Mouse (Mus musculus) heart, embryonic 13.5 days (tissue): Measurements from ENCODE around the gene Hpn. TPM values are rescaled to one million over a fixed set of nuclear protein-coding genes. Genes with fewer than 3 reads are reported as not detected.

Experiments
- ATAC-seq: fragments of 200-750 bp; cut with Nextera tagmentation; 2 replicates; pipeline ENCODE4 v1.8.0; 2017; ENCODE audit warnings: moderate TSS enrichment; ENCODE audit not compliant: insufficient number of reproducible peaks, low FRiP score, low TSS enrichment; ENCODE audit errors: extremely low read depth
- H3K27ac ChIP-seq: fragments of 300-500 bp; sonication (generic); replicated peaks from 2 replicates; pipeline ENCODE4 v1.5.1; 2015; ENCODE audit warnings: moderate library complexity, mild to moderate bottlenecking, inconsistent platforms
- H3K27me3 ChIP-seq: fragments of 300-500 bp; sonication (generic); replicated peaks from 2 replicates; pipeline ENCODE4 v1.6.1; 2015; ENCODE audit warnings: mild to moderate bottlenecking, inconsistent platforms
- H3K36me3 ChIP-seq: fragments of 300-500 bp; sonication (generic); 2 replicates; pipeline ENCODE4 v1.6.1; 2015; ENCODE audit warnings: mild to moderate bottlenecking, inconsistent platforms
- H3K4me1 ChIP-seq: fragments of 300-500 bp; sonication (generic); 2 replicates; pipeline ENCODE4 v1.6.1; 2015; ENCODE audit warnings: inconsistent platforms
- H3K4me2 ChIP-seq: fragments of 300-500 bp; sonication (generic); 2 replicates; pipeline ENCODE4 v1.6.1; 2015; ENCODE audit warnings: inconsistent platforms, mild to moderate bottlenecking, moderate library complexity
- H3K4me3 ChIP-seq: fragments of 300-500 bp; sonication (generic); 2 replicates; pipeline ENCODE4 v1.5.1; 2015; ENCODE audit warnings: moderate library complexity, mild to moderate bottlenecking, inconsistent platforms
- H3K9ac ChIP-seq: fragments of 300-500 bp; sonication (generic); 2 replicates; pipeline ENCODE4 v1.6.1; 2015; ENCODE audit warnings: inconsistent platforms, mild to moderate bottlenecking, moderate library complexity
- H3K9me3 ChIP-seq: fragments of 300-500 bp; sonication (generic); 2 replicates; pipeline ENCODE4 v1.6.1; 2016; ENCODE audit warnings: inconsistent platforms
- WGBS: fragments of 180-500 bp; shearing (Covaris S2); methylation state at CpG from one replicate; pipeline ENCODE4 v1.1.7; 2015; ENCODE audit warnings: mixed read lengths; 5-methylcytosine and 5-hydroxymethylcytosine counted together
- polyA plus RNA-seq: library from polyadenylated mRNA; unstranded; fragments of >200 nt; fragmentation: Nextera tagmentation; extraction: Ambion mirVana; gene quantifications from 2 replicates; pipeline ENCODE4 v1.2.1, GENCODE M21; 2015

The Hpn gene
- polyA plus RNA-seq, 1 experiment from 2014 or later = 2.4 TPM

- Histone ChIP-seq H3K4me1 (peaks cover 61% of the 10 kb centered on the region), H3K9me3 (no peaks in the 10 kb centered on the region)
These were observed 36.5 kb upstream of the Hpn start for GRCm38 (mm10) chr7:31151301-31152241.

GRCm38 (mm10) chr7:31150566-31151300, 35.6 kb upstream of the Hpn start:
- peak; percentile 70 for ATAC-seq
- peaks cover 62% of the 10 kb centered on the region for H3K4me1 ChIP-seq
- peak overlapping the region; percentile 70 for H3K4me3 ChIP-seq

More at GRCm38 (mm10) chr7:31151301-31152241, 36.5 kb upstream of the Hpn start:
- peaks cover 8% of the 10 kb centered on the region; the same call in 1 of the 2 replicates for H3K36me3 ChIP-seq
- H3K4me2 ChIP-seq = peak overlapping the region; percentile 83
- H3K27me3 ChIP-seq = no peaks in the 10 kb centered on the region
- H3K4me3 ChIP-seq = peak overlapping the region; percentile 70
- 15% methylated on average over 23 of the region's 23 CpGs for WGBS
- H3K27ac ChIP-seq = peak overlapping the region; percentile 93
- no peak for ATAC-seq
- peak overlapping the region; percentile 96 for H3K9ac ChIP-seq

GRCm38 (mm10) chr7:31149751-31150565, 34.9 kb upstream of the Hpn start:
- H3K4me1 ChIP-seq = peaks cover 58% of the 10 kb centered on the region
- WGBS = 3% methylated on average over 20 of the region's 20 CpGs
- ATAC-seq = no peak

More at GRCm38 (mm10) chr7:31150566-31151300, 35.6 kb upstream of the Hpn start:
- no peaks in the 10 kb centered on the region for H3K27me3 ChIP-seq
- no peaks in the 10 kb centered on the region for H3K9me3 ChIP-seq
- peaks cover 11% of the 10 kb centered on the region; the same call in 1 of the 2 replicates for H3K36me3 ChIP-seq
- peak overlapping the region; percentile 93 for H3K27ac ChIP-seq
- under 1% methylated on average over 59 of the region's 63 CpGs for WGBS
- H3K4me2 ChIP-seq = peak overlapping the region; percentile 83
- peak overlapping the region; percentile 96 for H3K9ac ChIP-seq

GRCm38 (mm10) chr7:31149271-31149670, 34.2 kb upstream of the Hpn start:
- Histone ChIP-seq H3K9ac (peak overlapping the region; percentile 96), H3K27me3 (no peaks in the 10 kb centered on the region), H3K27ac (peak overlapping the region; percentile 93), H3K4me3 (peak overlapping the region; percentile 70), H3K4me2 (peak overlapping the region; percentile 83), H3K36me3 (peaks cover 11% of the 10 kb centered on the region; the same call in 1 of the 2 replicates), H3K4me1 (peaks cover 56% of the 10 kb centered on the region), H3K9me3 (no peaks in the 10 kb centered on the region)
- WGBS = 38% methylated on average over 9 of the region's 9 CpGs
- no peak for ATAC-seq

More at GRCm38 (mm10) chr7:31149751-31150565, 34.9 kb upstream of the Hpn start:
- Histone ChIP-seq H3K36me3 (peaks cover 11% of the 10 kb centered on the region; the same call in 1 of the 2 replicates), H3K4me2 (peak overlapping the region; percentile 83), H3K9ac (peak overlapping the region; percentile 96), H3K9me3 (no peaks in the 10 kb centered on the region), H3K27ac (peak overlapping the region; percentile 93), H3K27me3 (no peaks in the 10 kb centered on the region), H3K4me3 (peak overlapping the region; percentile 70)

- Histone ChIP-seq H3K9me3 (no peaks in the 10 kb centered on the region), H3K4me2 (peak overlapping the region; percentile 83), H3K4me1 (peaks cover 56% of the 10 kb centered on the region), H3K4me3 (peak overlapping the region; percentile 70), H3K27ac (peak overlapping the region; percentile 93), H3K9ac (peak overlapping the region; percentile 96), H3K36me3 (peaks cover 14% of the 10 kb centered on the region), H3K27me3 (no peaks in the 10 kb centered on the region)
- ATAC-seq = no peak
- 5% methylated on average over 9 of the region's 9 CpGs for WGBS
These were observed 33.7 kb upstream of the Hpn start for GRCm38 (mm10) chr7:31148756-31149155.

- Histone ChIP-seq H3K9ac (peak overlapping the region; percentile 96), H3K9me3 (no peaks in the 10 kb centered on the region), H3K27ac (peak overlapping the region; percentile 93), H3K4me3 (peak overlapping the region; percentile 70), H3K4me2 (peak overlapping the region; percentile 83), H3K27me3 (no peaks in the 10 kb centered on the region), H3K36me3 (peaks cover 21% of the 10 kb centered on the region), H3K4me1 (peaks cover 60% of the 10 kb centered on the region)
- WGBS = 71% methylated on average over 3 of the region's 3 CpGs
- ATAC-seq = no peak
These were observed 33.0 kb upstream of the Hpn start for GRCm38 (mm10) chr7:31148086-31148485.

- no peak for ATAC-seq
- Histone ChIP-seq H3K27me3 (no peaks in the 10 kb centered on the region), H3K9ac (no peak overlapping the region), H3K4me2 (no peak overlapping the region), H3K4me3 (no peak overlapping the region), H3K36me3 (peaks cover 45% of the 10 kb centered on the region), H3K27ac (no peak overlapping the region), H3K4me1 (peaks cover 58% of the 10 kb centered on the region), H3K9me3 (no peaks in the 10 kb centered on the region)
- 38% methylated on average over 12 of the region's 12 CpGs for WGBS
These were observed 30.6 kb upstream of the Hpn start for GRCm38 (mm10) chr7:31145596-31146160.

GRCm38 (mm10) chr7:31144886-31145285, 29.8 kb upstream of the Hpn start:
- H3K36me3 ChIP-seq = peaks cover 53% of the 10 kb centered on the region

GRCm38 (mm10) chr7:31140941-31141340, 25.9 kb upstream of the Hpn start:
- WGBS = 82% methylated on average over 10 of the region's 10 CpGs
- H3K27ac ChIP-seq = peak overlapping the region; percentile 70
- no peak for ATAC-seq
- no peak overlapping the region for H3K4me2 ChIP-seq
- peak overlapping the region; percentile 50 for H3K9ac ChIP-seq
- H3K4me3 ChIP-seq = no peak overlapping the region
- peaks cover 32% of the 10 kb centered on the region for H3K4me1 ChIP-seq
- H3K27me3 ChIP-seq = no peaks in the 10 kb centered on the region
- H3K9me3 ChIP-seq = no peaks in the 10 kb centered on the region
- H3K36me3 ChIP-seq = peaks cover 81% of the 10 kb centered on the region

More at GRCm38 (mm10) chr7:31144886-31145285, 29.8 kb upstream of the Hpn start:
- Histone ChIP-seq H3K9ac (no peak overlapping the region), H3K4me1 (peaks cover 64% of the 10 kb centered on the region), H3K4me2 (no peak overlapping the region), H3K27me3 (no peaks in the 10 kb centered on the region), H3K4me3 (no peak overlapping the region), H3K9me3 (no peaks in the 10 kb centered on the region), H3K27ac (no peak overlapping the region)
- WGBS = 97% methylated on average over 16 of the region's 16 CpGs
- no peak for ATAC-seq

- ATAC-seq = no peak
- 21% methylated on average over 4 of the region's 4 CpGs for WGBS
- Histone ChIP-seq H3K9ac (peak overlapping the region; percentile 50; the same call in 1 of the 2 replicates), H3K27ac (peak overlapping the region; percentile 70), H3K4me1 (peaks cover 26% of the 10 kb centered on the region), H3K4me2 (no peak overlapping the region), H3K9me3 (no peaks in the 10 kb centered on the region), H3K4me3 (no peak overlapping the region), H3K36me3 (peaks cover 88% of the 10 kb centered on the region), H3K27me3 (no peaks in the 10 kb centered on the region)
These were observed 25.2 kb upstream of the Hpn start for GRCm38 (mm10) chr7:31140302-31140701.
